Mouse (Mus musculus) MEL (cell line): ENCODE data around the gene Spef1. TPM values are rescaled to one million over a fixed set of nuclear protein-coding genes. Genes with fewer than 3 reads are reported as not detected.

Experiments used
- DNase-seq: peaks from one replicate; pipeline ENCODE4 v3.0.0; 2011; ENCODE audit warnings: low read depth, low spot score
- H3K27ac ChIP-seq: 2 replicates; pipeline ENCODE4 v1.5.1; 2012; ENCODE audit warnings: low read depth, mild to moderate bottlenecking, control low read depth, low read length, moderate library complexity; ENCODE audit not compliant: control insufficient read depth
- H3K27me3 ChIP-seq, 2 experiments: fragments of 150-350 bp in 1 of 2; sonication (generic) in 1 of 2; 2 replicates each; pipeline ENCODE4 v1.6.1; 2012; ENCODE audit warnings: low read length in 2 of 2, mild to moderate bottlenecking in 2 of 2, improper control_type of control experiment in 1 of 2, moderate library complexity in 1 of 2; ENCODE audit not compliant: insufficient read depth in 2 of 2, control insufficient read depth in 1 of 2
- H3K36me3 ChIP-seq, 2 experiments: 2 replicates each; pipeline ENCODE4 v1.6.1; 2012 to 2014; ENCODE audit warnings: low read length in 2 of 2, improper control_type of control experiment in 1 of 2, inconsistent platforms in 1 of 2, mild to moderate bottlenecking in 1 of 2; ENCODE audit not compliant: insufficient read depth in 2 of 2, control insufficient read depth in 1 of 2
- H3K4me1 ChIP-seq, 2 experiments: fragments of 150-350 bp in 1 of 2; sonication (generic) in 1 of 2; 2 replicates each; pipeline ENCODE4 v1.6.1; 2012; ENCODE audit warnings: low read length in 2 of 2, improper control_type of control experiment in 1 of 2, mild to moderate bottlenecking in 1 of 2; ENCODE audit not compliant: insufficient read depth in 2 of 2, control insufficient read depth in 1 of 2
- H3K4me3 ChIP-seq, 2 experiments: fragments of 150-350 bp in 1 of 2; sonication (generic) in 1 of 2; 2 replicates each; pipeline ENCODE4 v1.5.1; 2012; ENCODE audit warnings: low read depth in 2 of 2, low read length in 2 of 2, mild to moderate bottlenecking in 2 of 2, moderate library complexity in 2 of 2, control low read depth in 1 of 2, improper control_type of control experiment in 1 of 2; ENCODE audit not compliant: control insufficient read depth in 1 of 2, insufficient read depth in 1 of 2
- H3K79me2 ChIP-seq: 2 replicates; pipeline ENCODE4 v1.6.1; 2012; ENCODE audit warnings: mild to moderate bottlenecking, low read length, moderate library complexity; ENCODE audit not compliant: control insufficient read depth, poor library complexity, insufficient read depth
- H3K9ac ChIP-seq: 2 replicates; pipeline ENCODE4 v1.6.1; 2012; ENCODE audit warnings: low read depth, mild to moderate bottlenecking, control low read depth, low read length, moderate library complexity; ENCODE audit not compliant: control insufficient read depth, poor library complexity, severe bottlenecking
- H3K9me3 ChIP-seq: fragments of 150-350 bp; sonication (generic); replicated peaks from 2 replicates; pipeline ENCODE4 v1.6.1; 2012; ENCODE audit warnings: mild to moderate bottlenecking, low read length, improper control_type of control experiment, moderate library complexity; ENCODE audit not compliant: insufficient read depth
- BHLHE40 ChIP-seq: IDR thresholded peaks from 2 replicates; pipeline ENCODE4 v1.6.1; 2012; ENCODE audit warnings: low read depth, mild to moderate bottlenecking, inconsistent platforms, low read length, improper control_type of control experiment, borderline replicate concordance
- CTCF ChIP-seq, 3 experiments: IDR thresholded peaks in 2 of 3; conservative IDR thresholded peaks in 1 of 3; 2 replicates each; pipeline ENCODE4 v1.5.1; 2011 to 2012; ENCODE audit warnings: low read length in 3 of 3, low read depth in 2 of 3, mild to moderate bottlenecking in 2 of 3, improper control_type of control experiment in 1 of 3, inconsistent platforms in 1 of 3, mixed read lengths in 1 of 3, moderate library complexity in 1 of 3; ENCODE audit not compliant: control insufficient read depth in 1 of 3, insufficient read depth in 1 of 3, poor library complexity in 1 of 3, severe bottlenecking in 1 of 3
- ELF1 ChIP-seq: IDR thresholded peaks from 2 replicates; pipeline ENCODE4 v1.6.1; 2014; ENCODE audit warnings: low read depth, mild to moderate bottlenecking, inconsistent platforms, low read length, improper control_type of control experiment, moderate library complexity
- ETS1 ChIP-seq: IDR thresholded peaks from 2 replicates; pipeline ENCODE4 v1.6.1; 2012; ENCODE audit warnings: low read depth, mild to moderate bottlenecking, inconsistent platforms, low read length, improper control_type of control experiment, moderate library complexity
- GABPA ChIP-seq: IDR thresholded peaks from 2 replicates; pipeline ENCODE4 v1.6.1; 2012; ENCODE audit warnings: low read depth, mild to moderate bottlenecking, inconsistent platforms, low read length, improper control_type of control experiment, moderate library complexity
- GATA1 ChIP-seq: IDR thresholded peaks from 2 replicates; pipeline ENCODE4 v1.6.1; 2011; ENCODE audit warnings: low read depth, low read length, improper control_type of control experiment
- HCFC1 ChIP-seq: IDR thresholded peaks from 2 replicates; pipeline ENCODE4 v1.6.1; 2012; ENCODE audit warnings: low read depth, mild to moderate bottlenecking, inconsistent platforms, low read length, improper control_type of control experiment, moderate library complexity
- JUND ChIP-seq: IDR thresholded peaks from 2 replicates; pipeline ENCODE4 v1.6.1; 2011; ENCODE audit warnings: low read depth, mild to moderate bottlenecking, improper control_type of control experiment, low read length
- KAT2A ChIP-seq: conservative IDR thresholded peaks from 2 replicates; pipeline ENCODE4 v1.6.1; 2012; ENCODE audit warnings: low read depth, low read length, improper control_type of control experiment, inconsistent platforms
- MAFK ChIP-seq: IDR thresholded peaks from 2 replicates; pipeline ENCODE4 v1.6.1; 2011; ENCODE audit warnings: low read depth, mild to moderate bottlenecking, low read length, improper control_type of control experiment, borderline replicate concordance
- MAX ChIP-seq: IDR thresholded peaks from 2 replicates; pipeline ENCODE4 v1.6.1; 2011; ENCODE audit warnings: low read length, improper control_type of control experiment
- MAZ ChIP-seq: IDR thresholded peaks from 2 replicates; pipeline ENCODE4 v1.6.1; 2012; ENCODE audit warnings: low read depth, mild to moderate bottlenecking, inconsistent platforms, low read length, improper control_type of control experiment
- MEF2A ChIP-seq: IDR thresholded peaks from 2 replicates; pipeline ENCODE4 v1.6.1; 2014; ENCODE audit warnings: low read depth, mild to moderate bottlenecking, inconsistent platforms, low read length, improper control_type of control experiment; ENCODE audit not compliant: poor library complexity, insufficient replicate concordance, severe bottlenecking; ENCODE audit errors: extremely low read depth
- MXI1 ChIP-seq: IDR thresholded peaks from 2 replicates; pipeline ENCODE4 v1.6.1; 2011; ENCODE audit warnings: mild to moderate bottlenecking, low read depth, low read length, improper control_type of control experiment
- MYB ChIP-seq: IDR thresholded peaks from 2 replicates; pipeline ENCODE4 v1.6.1; 2011; ENCODE audit warnings: mild to moderate bottlenecking, low read depth, low read length, improper control_type of control experiment
- MYC ChIP-seq: IDR thresholded peaks from 2 replicates; pipeline ENCODE4 v1.6.1; 2011; ENCODE audit warnings: low read depth, mild to moderate bottlenecking, low read length, improper control_type of control experiment, moderate library complexity
- NELFE ChIP-seq: IDR thresholded peaks from 2 replicates; pipeline ENCODE4 v1.6.1; 2011; ENCODE audit warnings: low read depth, low read length, improper control_type of control experiment
- NRF1 ChIP-seq: IDR thresholded peaks from 2 replicates; pipeline ENCODE4 v1.6.1; 2014; ENCODE audit warnings: low read depth, mild to moderate bottlenecking, inconsistent platforms, low read length, improper control_type of control experiment, moderate library complexity; ENCODE audit not compliant: poor library complexity, insufficient read depth, severe bottlenecking
- POLR2A ChIP-seq, 2 experiments: IDR thresholded peaks; 2 replicates each; pipeline ENCODE4 v1.6.1; 2011 to 2012; ENCODE audit warnings: low read length in 2 of 2, mild to moderate bottlenecking in 2 of 2, control low read depth in 1 of 2, improper control_type of control experiment in 1 of 2, low read depth in 1 of 2, moderate library complexity in 1 of 2; ENCODE audit not compliant: control insufficient read depth in 1 of 2, insufficient read depth in 1 of 2, poor library complexity in 1 of 2
- POLR2AphosphoS2 ChIP-seq: IDR thresholded peaks from 2 replicates; pipeline ENCODE4 v1.6.1; 2011; ENCODE audit warnings: low read length, improper control_type of control experiment
- POLR2AphosphoS5 ChIP-seq: IDR thresholded peaks from 2 replicates; pipeline ENCODE4 v1.6.1; 2012; ENCODE audit warnings: low read depth, borderline replicate concordance, mild to moderate bottlenecking, inconsistent platforms, low read length, moderate library complexity, mixed read lengths
- SIN3A ChIP-seq: IDR thresholded peaks from 2 replicates; pipeline ENCODE4 v1.6.1; 2012; ENCODE audit warnings: low read length, improper control_type of control experiment, inconsistent platforms
- SMC3 ChIP-seq: IDR thresholded peaks from 2 replicates; pipeline ENCODE4 v1.6.1; 2011; ENCODE audit warnings: low read depth, low read length, improper control_type of control experiment
- TBP ChIP-seq: IDR thresholded peaks from 2 replicates; pipeline ENCODE4 v1.8.0; 2011; ENCODE audit warnings: low read depth, low read length, improper control_type of control experiment
- UBTF ChIP-seq: IDR thresholded peaks from 2 replicates; pipeline ENCODE4 v1.6.1; 2012; ENCODE audit warnings: low read depth, mild to moderate bottlenecking, inconsistent platforms, low read length, improper control_type of control experiment, moderate library complexity, borderline replicate concordance; ENCODE audit not compliant: insufficient read depth
- USF1 ChIP-seq: IDR thresholded peaks from 2 replicates; pipeline ENCODE4 v1.6.1; 2014; ENCODE audit warnings: low read depth, mild to moderate bottlenecking, inconsistent platforms, low read length, improper control_type of control experiment, moderate library complexity
- USF2 ChIP-seq, 2 experiments: IDR thresholded peaks; 2 replicates each; pipeline ENCODE4 v1.6.1; 2011 to 2012; ENCODE audit warnings: improper control_type of control experiment in 2 of 2, low read length in 2 of 2, borderline replicate concordance in 1 of 2, inconsistent platforms in 1 of 2, low read depth in 1 of 2, mild to moderate bottlenecking in 1 of 2; ENCODE audit not compliant: insufficient read depth in 1 of 2
- ZC3H11A ChIP-seq: IDR thresholded peaks from 2 replicates; pipeline ENCODE4 v1.6.1; 2012; ENCODE audit warnings: low read depth, mild to moderate bottlenecking, inconsistent platforms, low read length, improper control_type of control experiment
- ZKSCAN1 ChIP-seq: IDR thresholded peaks from 2 replicates; pipeline ENCODE4 v1.6.1; 2012; ENCODE audit warnings: low read depth, mild to moderate bottlenecking, inconsistent platforms, low read length, improper control_type of control experiment, moderate library complexity
- ZMIZ1 ChIP-seq: IDR thresholded peaks from 2 replicates; pipeline ENCODE4 v1.6.1; 2012; ENCODE audit warnings: low read depth, mild to moderate bottlenecking, inconsistent platforms, low read length, improper control_type of control experiment, moderate library complexity
- ZNF384 ChIP-seq: IDR thresholded peaks from 2 replicates; pipeline ENCODE4 v1.6.1; 2012; ENCODE audit warnings: low read depth, mild to moderate bottlenecking, inconsistent platforms, low read length, improper control_type of control experiment
- polyA plus RNA-seq, 2 experiments: library from polyadenylated mRNA; stranded (reverse) in 1 of 2; unstranded in 1 of 2; fragments of >175 nt in 1 of 2; fragments of >200 nt in 1 of 2; gene quantifications; 2 replicates each; pipeline versions ENCODE4 v1.2.1 to v1.2.4; 2012; ENCODE audit warnings: low replicate concordance in 2 of 2, low read depth in 1 of 2; ENCODE audit not compliant: insufficient read length in 2 of 2, insufficient read depth in 1 of 2, missing spikeins in 1 of 2
- total RNA-seq: library from RNA; depleted of rRNA; stranded (reverse); fragments of 300-350 nt; gene quantifications from 2 replicates; pipeline ENCODE4 v1.2.3, GENCODE M21; 2012

Gene Spef1
- total and polyA plus RNA-seq, 3 experiments, result 1.2 to 1.8 TPM; not detected in 1

DNA sequence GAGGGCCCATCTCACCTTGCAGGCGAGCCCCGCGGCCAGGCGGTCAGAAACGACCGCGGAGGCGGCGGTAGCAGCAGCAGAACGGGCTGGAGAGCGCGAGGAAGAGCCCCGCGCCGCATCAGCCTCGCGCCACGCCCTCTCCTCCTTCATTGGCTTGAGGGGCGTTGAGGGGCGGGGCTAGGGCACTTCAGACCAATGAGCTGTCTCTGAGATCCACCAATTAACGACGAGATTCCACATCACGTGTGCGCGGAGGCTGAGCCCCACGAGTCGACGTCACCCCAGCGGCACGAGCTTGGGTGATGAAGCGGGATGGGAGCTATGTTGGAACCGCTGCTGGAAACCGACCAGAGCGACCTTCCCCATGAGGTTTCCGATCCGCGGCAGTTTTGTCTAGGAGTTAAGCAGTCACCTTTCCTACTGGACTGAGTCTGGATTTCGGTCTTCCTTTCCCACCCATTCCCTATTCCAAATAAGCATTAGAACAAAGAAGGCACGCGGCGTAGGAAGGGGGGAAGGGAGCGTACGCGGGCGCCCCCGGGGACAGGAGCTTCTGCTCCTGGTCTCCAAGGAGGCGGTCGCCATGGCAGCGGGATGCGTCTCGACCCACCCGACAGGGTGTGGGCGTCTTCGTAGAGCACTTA is 27.0 kb downstream of the Spef1 start, which contains the start of gene 1700037H04Rik:
TSS of gene 1700037H04Rik (minus strand) at position 144 of the 644 bp plus-strand sequence.
- Histone ChIP-seq H3K4me1 (peaks cover 0 to 4% of the 10 kb centered on the region in 2 experiments; a peak in 1 of 4 replicates), H3K27me3 (no peaks in the 10 kb centered on the region), H3K4me3 (peak within 1 kb of the TSS; percentile 66 to 80), H3K36me3 (no peaks in the 10 kb centered on the region; a peak in 2 of 4 replicates), H3K9me3 (no peaks in the 10 kb centered on the region), H3K27ac (peak within 1 kb of the TSS; percentile 45), H3K9ac (peak within 1 kb of the TSS; percentile 78), H3K79me2 (peaks cover 6% of the 10 kb centered on the region)
- TF ChIP-seq POLR2AphosphoS5, result peak; percentile 84; the same call in 1 of the 2 replicates
- TF ChIP-seq NELFE, result peak; percentile 95
- TF ChIP-seq ZKSCAN1, result no peak
- TF ChIP-seq USF1, result peak; percentile 100
- no peak for TF ChIP-seq GABPA
- TF ChIP-seq GATA1, result no peak
- TF ChIP-seq MAFK, result no peak
- TF ChIP-seq MEF2A, result no peak
- TF ChIP-seq SIN3A, result no peak; the same call in 1 of the 2 replicates
- peak; percentile 89 to 96 for TF ChIP-seq POLR2A (IDR thresholded peaks at IDR 0.05; ENCODE audit: control insufficient read depth in 1 of 2, insufficient read depth in 1 of 2, low read depth in 1 of 2, low read length in 2 of 2, poor library complexity in 1 of 2)
- peak; percentile 85 to 96 for TF ChIP-seq USF2 (IDR thresholded peaks at IDR 0.05; ENCODE audit: borderline replicate concordance in 1 of 2, insufficient read depth in 1 of 2, low read depth in 1 of 2, low read length in 2 of 2)
- peak; percentile 40; the same call in 1 of the 2 replicates for TF ChIP-seq TBP
- no peak for TF ChIP-seq JUND
- TF ChIP-seq MAZ, result no peak
- peak; percentile 91 for TF ChIP-seq ZMIZ1
- TF ChIP-seq POLR2AphosphoS2, result peak; percentile 96
- TF ChIP-seq SMC3, result no peak
- 0 out of 2 replicates have a peak, but pooled peaks have one; percentile 7 for TF ChIP-seq ELF1
- no peak for TF ChIP-seq MYB
- TF ChIP-seq BHLHE40, result peak; percentile 92
- TF ChIP-seq MYC, result peak; percentile 86
- peak; percentile 32; the same call in 1 of the 2 replicates for TF ChIP-seq NRF1
- peak; percentile 86 for TF ChIP-seq MXI1
- TF ChIP-seq MAX, result peak; percentile 98
- TF ChIP-seq KAT2A, result no peak
- no peak for TF ChIP-seq CTCF (IDR thresholded peaks at IDR 0.05 in 2 of 3, conservative IDR thresholded peaks at IDR 0.05 in 1 of 3; ENCODE audit: control insufficient read depth in 1 of 3, insufficient read depth in 1 of 3, low read depth in 2 of 3, low read length in 3 of 3, poor library complexity in 1 of 3, severe bottlenecking in 1 of 3)
- TF ChIP-seq UBTF, result no peak
- TF ChIP-seq ZC3H11A, result no peak
- 0 out of 2 replicates have a peak, but pooled peaks have one; percentile 28 for TF ChIP-seq ETS1
- TF ChIP-seq ZNF384, result no peak
- TF ChIP-seq HCFC1, result no peak; the same call in none of the 2 replicates
- DNase-seq, result peak; percentile 99
